Mouse (Mus musculus): Measurements from ENCODE around the gene Arhgef17.

The Arhgef17 gene

DNA sequence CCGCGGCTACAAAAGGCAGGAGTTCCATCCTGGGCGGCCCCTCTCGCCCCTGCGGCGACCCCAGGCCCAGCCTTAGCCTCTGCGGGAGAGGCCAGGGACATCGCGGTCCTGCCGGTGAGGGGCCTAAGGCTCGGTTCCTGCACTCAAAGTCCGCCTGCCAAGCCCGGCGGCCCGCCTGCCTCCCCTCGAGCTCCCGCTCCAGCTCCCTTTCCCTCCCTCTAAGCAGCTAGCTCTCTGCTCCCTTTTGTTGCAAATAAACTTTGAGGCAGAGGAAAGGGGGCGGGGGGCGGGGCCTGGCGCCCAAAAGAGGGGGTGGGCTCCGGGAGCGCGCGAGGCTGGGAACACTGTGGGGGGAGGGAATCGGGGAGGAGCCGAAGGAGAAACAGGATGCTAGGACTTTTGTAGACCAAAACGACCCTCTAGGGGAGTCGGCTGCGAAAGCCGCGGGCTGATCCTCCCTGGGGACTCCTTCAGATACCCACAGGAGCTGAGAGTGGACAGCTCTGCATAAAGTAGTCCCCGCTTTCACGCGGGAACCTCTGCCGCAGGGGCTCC is at the start of gene Arhgef17:
TSS of gene Arhgef17 (minus strand) at position 182 of the 555 bp plus-strand sequence.
- no peak for DNase-seq

GRCm38 (mm10) chr7:100979175-100979574 is 47.3 kb upstream of the Arhgef17 start:
- no peak for DNase-seq

- DNase-seq: no peak
Measured at GRCm38 (mm10) chr7:100978171-100978570, 46.3 kb upstream of the Arhgef17 start.

- DNase-seq: no peak
Measured at GRCm38 (mm10) chr7:100974135-100974903, 42.4 kb upstream of the Arhgef17 start, which contains the start of gene P2ry6. P2ry6 (minus strand) TSS chr7:100974649.

GRCm38 (mm10) chr7:100972875-100973274 is 41.0 kb upstream of the Arhgef17 start:
- no peak for DNase-seq

DNA sequence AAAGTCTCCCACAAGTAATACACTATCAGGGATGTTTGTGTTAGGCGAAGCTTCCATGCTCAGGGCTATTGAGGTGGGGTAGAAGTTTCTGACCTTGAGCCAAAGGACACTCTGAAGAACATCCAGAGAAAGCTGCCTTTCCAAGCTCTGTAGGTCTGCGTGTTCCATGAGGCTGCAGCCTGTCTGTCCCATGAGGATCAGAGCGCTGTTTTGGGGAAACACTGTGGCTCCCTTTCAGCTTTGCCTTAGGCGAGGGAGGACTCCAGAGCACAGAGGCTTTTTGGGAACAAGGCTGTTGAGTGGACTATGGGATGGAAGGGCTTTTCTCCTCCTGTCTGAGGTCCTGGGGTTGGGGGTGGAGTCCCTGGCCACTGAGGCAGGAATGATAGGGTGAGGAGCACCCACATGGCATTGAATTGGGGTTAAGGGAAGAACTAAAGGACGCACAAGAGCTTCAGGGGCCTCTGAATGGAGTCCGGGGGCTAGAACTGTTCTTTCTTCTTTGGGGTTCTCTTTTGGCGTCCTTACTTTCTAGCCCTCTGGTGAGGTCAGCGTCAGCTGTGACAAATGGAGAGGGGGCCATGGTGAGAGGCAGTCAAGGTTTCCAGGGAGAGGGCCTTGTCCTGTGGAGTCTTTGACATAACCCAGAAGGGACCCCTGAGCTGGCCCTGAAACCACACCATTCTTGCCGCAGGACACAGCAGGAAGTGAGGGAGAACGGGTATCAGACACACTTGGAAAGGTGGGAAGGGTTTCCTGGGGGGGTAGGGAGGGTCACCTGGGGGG is 37.2 kb upstream of the Arhgef17 start:
- DNase-seq: no peak

DNA sequence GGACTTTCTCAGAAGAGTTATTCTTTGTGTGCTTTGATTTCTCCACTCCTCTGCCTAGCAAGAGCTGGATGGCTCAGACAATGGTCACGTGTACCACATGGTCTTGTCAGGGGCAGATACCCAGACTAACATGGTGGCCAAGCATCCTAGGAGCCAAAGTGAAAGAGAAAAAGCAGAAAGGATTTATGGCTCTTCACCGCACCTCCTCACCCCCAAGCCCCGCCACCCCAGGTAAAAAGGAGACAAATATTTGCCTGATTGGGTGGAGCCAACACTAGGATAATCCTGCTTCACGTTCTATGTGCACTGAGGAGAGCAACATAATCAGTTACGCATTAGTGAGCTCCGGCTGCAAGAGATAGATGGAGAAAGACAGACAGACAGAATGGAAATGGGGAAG is 36.5 kb upstream of the Arhgef17 start:
- no peak for DNase-seq

DNA sequence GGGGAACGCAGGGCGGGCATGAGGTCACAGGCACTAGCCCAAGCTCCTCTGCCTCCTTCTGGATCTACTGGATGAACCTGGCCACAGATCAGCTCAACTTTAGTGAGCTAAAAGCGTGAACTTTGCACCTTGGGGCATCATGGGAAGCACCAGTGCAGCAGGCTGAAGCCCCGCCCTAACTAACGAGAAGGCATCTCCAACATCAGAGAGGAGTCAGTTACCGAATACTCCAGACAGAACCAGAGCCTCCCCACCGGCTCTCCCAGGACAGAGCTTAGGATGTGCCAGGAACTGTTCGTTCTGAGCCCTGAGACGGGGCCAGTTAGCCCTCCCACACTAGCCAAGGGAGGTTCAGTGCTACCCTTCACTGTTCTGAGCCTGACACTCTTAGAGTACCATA is 35.9 kb upstream of the Arhgef17 start:
- DNase-seq: no peak

DNA sequence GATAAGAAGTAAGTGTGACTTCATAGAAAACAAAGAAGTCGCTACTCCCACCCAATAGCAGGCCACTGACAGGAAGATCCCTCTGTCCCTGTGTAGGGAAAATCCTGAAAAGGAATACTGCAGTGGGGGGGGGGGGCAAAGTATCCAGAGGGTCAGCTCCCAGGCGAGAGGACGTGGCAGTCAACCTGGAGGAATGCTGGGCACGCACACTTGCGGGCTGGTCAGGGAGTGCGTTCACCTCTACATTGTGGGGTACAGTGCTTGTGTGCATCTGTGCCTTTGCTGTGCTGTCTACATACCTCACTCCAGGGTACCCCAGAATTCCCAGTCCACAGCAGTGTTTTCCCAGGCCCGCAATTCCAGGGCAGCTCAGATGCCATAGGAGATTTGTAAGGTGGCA is 34.1 kb upstream of the Arhgef17 start:
- no peak for DNase-seq

- no peak for DNase-seq
Measured at GRCm38 (mm10) chr7:100965079-100965478, 33.2 kb upstream of the Arhgef17 start.

GRCm38 (mm10) chr7:100964242-100964641 is 32.3 kb upstream of the Arhgef17 start:
- DNase-seq: no peak

GRCm38 (mm10) chr7:100963381-100963780 is 31.5 kb upstream of the Arhgef17 start:
- DNase-seq: no peak

DNA sequence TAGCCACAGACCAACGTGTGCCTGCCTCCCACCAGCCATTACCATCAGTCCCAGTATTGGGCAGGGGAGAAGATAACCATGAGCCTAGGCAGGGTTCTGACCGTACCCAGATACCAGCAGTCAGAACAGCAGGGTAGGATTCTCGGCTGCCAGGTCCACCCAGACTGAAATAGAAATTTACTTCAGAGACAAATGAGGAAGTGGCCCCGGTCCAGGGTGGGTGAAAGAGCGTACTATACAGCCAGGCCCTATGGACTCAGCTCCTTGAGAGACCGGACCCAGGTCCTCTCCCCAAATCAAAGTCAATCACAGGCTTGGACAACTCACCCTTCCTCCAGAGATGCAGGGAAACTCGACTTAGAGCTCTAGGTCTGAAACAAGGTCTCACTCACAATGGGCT is 29.2 kb upstream of the Arhgef17 start:
- no peak for DNase-seq

GRCm38 (mm10) chr7:100960462-100960861 is 28.6 kb upstream of the Arhgef17 start:
- DNase-seq: no peak

- no peak for DNase-seq
Measured at GRCm38 (mm10) chr7:100958426-100958825, 26.5 kb upstream of the Arhgef17 start.

GRCm38 (mm10) chr7:100952686-100953085 is 20.8 kb upstream of the Arhgef17 start:
- DNase-seq: no peak

- no peak for DNase-seq
Measured at GRCm38 (mm10) chr7:100951903-100952302, 20.0 kb upstream of the Arhgef17 start.

DNA sequence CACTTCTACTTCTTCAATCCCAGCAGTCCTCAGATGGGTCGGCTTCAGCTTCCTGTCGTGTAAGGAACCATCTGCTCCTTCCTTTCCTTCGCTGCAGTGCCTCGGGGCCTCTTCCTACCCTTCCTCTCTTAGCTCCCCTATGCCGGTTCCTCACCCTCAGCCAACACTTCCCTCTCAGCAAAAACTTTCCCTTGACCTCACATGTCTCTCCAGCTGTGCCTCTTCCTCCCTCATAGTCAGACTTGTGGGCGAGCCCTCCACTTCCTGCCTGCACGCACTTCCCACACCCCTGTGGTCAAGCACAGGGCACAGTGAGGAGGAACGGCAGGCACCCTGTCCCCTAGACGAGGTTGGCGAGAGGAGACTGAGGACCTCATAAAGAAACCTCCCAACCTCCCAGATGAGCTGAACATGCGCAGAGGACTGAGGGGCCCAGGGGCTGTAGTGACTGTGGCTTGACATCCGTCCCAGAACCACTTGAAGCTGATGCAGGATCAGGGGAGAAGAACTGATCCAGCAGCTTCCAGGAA is 18.6 kb upstream of the Arhgef17 start:
- DNase-seq: no peak

DNA sequence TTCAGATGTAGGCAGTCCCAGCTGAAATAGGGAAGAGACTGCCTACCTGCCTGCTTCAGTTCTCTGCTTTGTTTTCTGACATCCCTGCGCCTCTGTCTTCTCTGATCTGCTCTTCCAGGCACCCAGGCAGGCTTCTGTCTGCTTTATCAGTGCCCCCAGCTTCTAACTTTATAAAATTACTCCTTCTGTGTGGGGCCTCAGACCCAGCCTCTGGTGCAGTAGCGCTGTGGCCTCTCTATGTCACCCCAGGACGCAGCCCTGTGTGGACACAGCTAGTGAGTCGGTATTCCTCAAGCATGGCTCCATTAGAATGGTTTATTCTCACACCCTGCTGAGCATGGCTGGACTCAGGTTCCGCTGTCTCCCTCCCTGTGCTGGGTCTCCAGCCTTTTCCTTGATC is 18.1 kb upstream of the Arhgef17 start:
- DNase-seq: no peak

- no peak for DNase-seq
Measured at GRCm38 (mm10) chr7:100944738-100945137, 12.8 kb upstream of the Arhgef17 start.

DNA sequence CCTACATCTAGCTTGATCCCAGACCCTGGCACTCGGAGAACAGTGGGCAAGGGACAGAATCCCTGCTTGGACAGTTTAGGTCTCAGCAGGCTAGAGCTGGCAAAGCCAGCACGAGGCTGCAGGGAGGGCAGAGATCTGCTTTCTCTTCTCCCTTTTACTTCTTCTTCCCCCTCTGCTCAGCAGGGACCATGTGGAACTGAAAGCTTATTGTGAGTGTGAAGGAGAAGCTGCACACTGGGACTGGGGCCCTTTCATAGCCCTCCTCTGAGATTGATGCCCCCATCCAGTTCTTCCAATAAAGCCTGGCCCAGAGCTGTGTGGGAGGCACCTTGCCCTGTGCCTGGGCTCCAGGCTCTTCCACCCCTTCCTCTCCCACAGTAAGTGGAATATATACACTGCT is 12.4 kb upstream of the Arhgef17 start:
- no peak for DNase-seq

GRCm38 (mm10) chr7:100942789-100943615 is 11.1 kb upstream of the Arhgef17 start:
- peak; percentile 49 for DNase-seq

DNA sequence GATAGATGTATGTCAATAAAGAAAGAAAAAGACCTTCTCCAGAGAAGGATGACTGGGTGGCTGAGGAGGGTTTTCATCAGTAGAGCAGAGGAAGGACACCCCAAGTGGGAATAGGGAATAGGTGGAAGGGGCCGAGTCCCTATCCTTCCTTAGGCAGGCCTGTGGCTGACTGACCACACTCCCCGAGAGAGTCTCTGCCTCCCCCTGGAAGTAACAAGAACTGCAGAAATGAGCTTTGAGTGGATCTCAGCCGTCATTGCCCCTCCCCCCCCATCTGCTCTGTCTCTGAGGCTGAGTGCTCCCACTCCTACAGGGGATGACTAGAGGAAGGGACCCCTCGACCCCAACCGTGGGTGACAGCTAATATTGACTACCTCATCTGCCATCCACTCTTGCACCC is 9.3 kb upstream of the Arhgef17 start:
- DNase-seq: no peak
